Mouse (Mus musculus): ENCODE data around the gene Trim67. TPM values are rescaled to one million over a fixed set of nuclear protein-coding genes. Genes with fewer than 3 reads are reported as not detected.

Trim67 gene
- polyA plus RNA-seq (2015; fragmentation: Nextera tagmentation; extraction: Ambion mirVana): 29.2 and 30.8 TPM in 2 replicates

GRCm38 (mm10) chr8:124792708-124793107, at the start of gene Trim67:
Gene Trim67, plus strand, starts transcription at chr8:124793092.
- Histone ChIP-seq H3K9me3 (no peaks in the 10 kb centered on the region), H3K4me1 (peaks cover 51% of the 10 kb centered on the region), H3K27me3 (replicated peaks) (peaks cover 10% of the 10 kb centered on the region; the same call in 1 of the 2 replicates), H3K4me3 (peak within 1 kb of the TSS; percentile 75), H3K27ac (peak within 1 kb of the TSS; percentile 96), H3K9ac (peak within 1 kb of the TSS; percentile 86), H3K36me3 (replicated peaks) (no peaks in the 10 kb centered on the region), H3K4me2 (peak within 1 kb of the TSS; percentile 85)
- under 1% methylated on average over 39 of the region's 39 CpGs for WGBS
- peak; percentile 94 for ATAC-seq (replicated peaks)

- Histone ChIP-seq H3K27me3 (replicated peaks) (peaks cover 22% of the 10 kb centered on the region), H3K9me3 (no peaks in the 10 kb centered on the region), H3K36me3 (replicated peaks) (no peaks in the 10 kb centered on the region), H3K4me2 (no peak overlapping the region), H3K4me1 (peaks cover 9% of the 10 kb centered on the region), H3K4me3 (no peak overlapping the region), H3K9ac (no peak overlapping the region), H3K27ac (no peak overlapping the region)
- ATAC-seq (replicated peaks): no peak
- WGBS: 72% methylated on average over 13 of the region's 13 CpGs
Measured at GRCm38 (mm10) chr8:124746661-124747060, 46.2 kb upstream of the Trim67 start.

GRCm38 (mm10) chr8:124751191-124751590, 41.7 kb upstream of the Trim67 start:
- Histone ChIP-seq H3K9ac (peak overlapping the region; percentile 41; the same call in 1 of the 2 replicates), H3K4me3 (peak overlapping the region; percentile 44), H3K9me3 (no peaks in the 10 kb centered on the region), H3K27me3 (replicated peaks) (peaks cover 46% of the 10 kb centered on the region), H3K4me1 (peaks cover 14% of the 10 kb centered on the region), H3K4me2 (peak overlapping the region; percentile 83), H3K27ac (no peak overlapping the region), H3K36me3 (replicated peaks) (no peaks in the 10 kb centered on the region)
- WGBS: under 1% methylated on average over 31 of the region's 31 CpGs
- ATAC-seq (replicated peaks): no peak

- peak within 1 kb of the TSS; percentile 41; the same call in 1 of the 2 replicates for H3K9ac ChIP-seq
- H3K27me3 ChIP-seq (replicated peaks): peaks cover 46% of the 10 kb centered on the region
- peak; percentile 30; the same call in 1 of the 2 replicates for ATAC-seq (replicated peaks)
- WGBS: under 1% methylated on average over 40 of the region's 41 CpGs
- no peak within 1 kb of the TSS for H3K27ac ChIP-seq
- peak within 1 kb of the TSS; percentile 44 for H3K4me3 ChIP-seq
- H3K9me3 ChIP-seq: no peaks in the 10 kb centered on the region
- H3K4me2 ChIP-seq: peak within 1 kb of the TSS; percentile 83
- H3K4me1 ChIP-seq: peaks cover 14% of the 10 kb centered on the region
- no peaks in the 10 kb centered on the region for H3K36me3 ChIP-seq (replicated peaks)
Measured at GRCm38 (mm10) chr8:124751709-124752173, 41.2 kb upstream of the Trim67 start, which contains the start of gene Fam89a. Gene Fam89a, minus strand, starts transcription at chr8:124751832.

- peaks cover 46% of the 10 kb centered on the region for H3K27me3 ChIP-seq (replicated peaks)
- H3K4me3 ChIP-seq: no peak overlapping the region
Measured at GRCm38 (mm10) chr8:124752325-124752862, 40.5 kb upstream of the Trim67 start.

GRCm38 (mm10) chr8:124754101-124754791, 38.6 kb upstream of the Trim67 start:
- 19% methylated on average over 11 of the region's 11 CpGs for WGBS
- H3K36me3 ChIP-seq (replicated peaks): no peaks in the 10 kb centered on the region
- no peak for ATAC-seq (replicated peaks)
- H3K27ac ChIP-seq: no peak overlapping the region
- H3K9ac ChIP-seq: no peak overlapping the region
- peaks cover 14% of the 10 kb centered on the region for H3K4me1 ChIP-seq
- no peak overlapping the region for H3K4me3 ChIP-seq
- peaks cover 46% of the 10 kb centered on the region for H3K27me3 ChIP-seq (replicated peaks)
- H3K9me3 ChIP-seq: no peaks in the 10 kb centered on the region
- H3K4me2 ChIP-seq: no peak overlapping the region

More at GRCm38 (mm10) chr8:124752325-124752862, 40.5 kb upstream of the Trim67 start:
- H3K9me3 ChIP-seq: no peaks in the 10 kb centered on the region
- no peak overlapping the region for H3K27ac ChIP-seq
- H3K4me1 ChIP-seq: peaks cover 14% of the 10 kb centered on the region
- ATAC-seq (replicated peaks): no peak
- no peaks in the 10 kb centered on the region for H3K36me3 ChIP-seq (replicated peaks)
- H3K9ac ChIP-seq: no peak overlapping the region
- peak overlapping the region; percentile 83; the same call in 1 of the 2 replicates for H3K4me2 ChIP-seq
- WGBS: 30% methylated on average over 21 of the region's 21 CpGs

- peaks cover 14% of the 10 kb centered on the region for H3K4me1 ChIP-seq
- H3K4me3 ChIP-seq: no peak overlapping the region
- H3K36me3 ChIP-seq (replicated peaks): no peaks in the 10 kb centered on the region
- WGBS: 36% methylated on average over 4 of the region's 4 CpGs
- no peaks in the 10 kb centered on the region for H3K9me3 ChIP-seq
- H3K27me3 ChIP-seq (replicated peaks): peaks cover 43% of the 10 kb centered on the region
- H3K27ac ChIP-seq: no peak overlapping the region
- no peak overlapping the region for H3K4me2 ChIP-seq
- ATAC-seq (replicated peaks): no peak
- no peak overlapping the region for H3K9ac ChIP-seq
Measured at GRCm38 (mm10) chr8:124754792-124755190, 38.1 kb upstream of the Trim67 start.

- Histone ChIP-seq H3K4me1 (peaks cover 14% of the 10 kb centered on the region), H3K36me3 (replicated peaks) (no peaks in the 10 kb centered on the region), H3K4me2 (no peak overlapping the region), H3K4me3 (no peak overlapping the region), H3K27ac (no peak overlapping the region), H3K9me3 (no peaks in the 10 kb centered on the region), H3K9ac (no peak overlapping the region), H3K27me3 (replicated peaks) (peaks cover 36% of the 10 kb centered on the region)
- ATAC-seq (replicated peaks): no peak
- WGBS: 88% methylated on average over 8 of the region's 8 CpGs
Measured at GRCm38 (mm10) chr8:124755481-124755880, 37.4 kb upstream of the Trim67 start.

- 81% methylated on average over 2 of the region's 2 CpGs for WGBS
- peaks cover 10% of the 10 kb centered on the region for H3K4me1 ChIP-seq
- H3K4me3 ChIP-seq: no peak overlapping the region
- H3K4me2 ChIP-seq: no peak overlapping the region
- H3K9ac ChIP-seq: no peak overlapping the region
- H3K27ac ChIP-seq: no peak overlapping the region
- no peaks in the 10 kb centered on the region for H3K36me3 ChIP-seq (replicated peaks)
- ATAC-seq (replicated peaks): no peak
- no peaks in the 10 kb centered on the region for H3K9me3 ChIP-seq
- peaks cover 29% of the 10 kb centered on the region for H3K27me3 ChIP-seq (replicated peaks)
Measured at GRCm38 (mm10) chr8:124756153-124756552, 36.7 kb upstream of the Trim67 start.

GRCm38 (mm10) chr8:124756601-124757000, 36.3 kb upstream of the Trim67 start:
- WGBS: 65% methylated on average over 5 of the region's 5 CpGs
- H3K9ac ChIP-seq: no peak overlapping the region
- no peak overlapping the region for H3K4me3 ChIP-seq
- H3K9me3 ChIP-seq: no peaks in the 10 kb centered on the region
- no peak for ATAC-seq (replicated peaks)
- H3K4me1 ChIP-seq: peaks cover 6% of the 10 kb centered on the region
- peaks cover 25% of the 10 kb centered on the region for H3K27me3 ChIP-seq (replicated peaks)
- H3K27ac ChIP-seq: no peak overlapping the region
- no peaks in the 10 kb centered on the region for H3K36me3 ChIP-seq (replicated peaks)
- no peak overlapping the region for H3K4me2 ChIP-seq

GRCm38 (mm10) chr8:124758544-124758943, 34.3 kb upstream of the Trim67 start:
- 43% methylated on average over 3 of the region's 3 CpGs for WGBS
- ATAC-seq (replicated peaks): no peak

GRCm38 (mm10) chr8:124763061-124763460, 29.8 kb upstream of the Trim67 start:
- Histone ChIP-seq H3K4me2 (no peak overlapping the region), H3K4me3 (no peak overlapping the region), H3K36me3 (replicated peaks) (no peaks in the 10 kb centered on the region), H3K9me3 (no peaks in the 10 kb centered on the region), H3K27me3 (replicated peaks) (no peaks in the 10 kb centered on the region), H3K4me1 (no peaks in the 10 kb centered on the region), H3K27ac (no peak overlapping the region), H3K9ac (no peak overlapping the region)
- 60% methylated on average over 7 of the region's 7 CpGs for WGBS
- ATAC-seq (replicated peaks): no peak

More at GRCm38 (mm10) chr8:124758544-124758943, 34.3 kb upstream of the Trim67 start:
- no peak overlapping the region for H3K4me2 ChIP-seq
- H3K9me3 ChIP-seq: no peaks in the 10 kb centered on the region
- H3K4me1 ChIP-seq: no peaks in the 10 kb centered on the region
- no peaks in the 10 kb centered on the region for H3K36me3 ChIP-seq (replicated peaks)
- H3K27ac ChIP-seq: no peak overlapping the region
- no peak overlapping the region for H3K9ac ChIP-seq
- H3K4me3 ChIP-seq: no peak overlapping the region
- peaks cover 6% of the 10 kb centered on the region; the same call in 1 of the 2 replicates for H3K27me3 ChIP-seq (replicated peaks)

Data from midbrain, embryonic 15.5 days (tissue).